Mouse (Mus musculus): ENCODE data around the gene Tuba1b. TPM values are rescaled to one million over a fixed set of nuclear protein-coding genes. Genes with fewer than 3 reads are reported as not detected.
A peak's percentile ranks its signal among the peaks of the same experiment; 100 is the strongest.

Tuba1b gene
- polyA plus RNA-seq, 1 experiment from 2014 or later: 2,766 TPM

- peak overlapping the region; percentile 12; the same call in 1 of the 2 replicates for H3K27ac ChIP-seq
- DNase-seq (ENCODE audit: extremely low spot score, low spot score): peak; percentile 66
- H3K4me1 ChIP-seq: peaks cover 8% of the 10 kb centered on the region; the same call in 1 of the 2 replicates
- H3K4me3 ChIP-seq: no peak overlapping the region
- H3K27me3 ChIP-seq (ENCODE audit: poor library complexity, severe bottlenecking): peaks cover 12% of the 10 kb centered on the region
- WGBS: 28% methylated on average over 10 of the region's 10 CpGs
- no peaks in the 10 kb centered on the region for H3K9me3 ChIP-seq
- peaks cover 65% of the 10 kb centered on the region for H3K36me3 ChIP-seq (replicated peaks)
Observed at GRCm38 (mm10) chr15:98904692-98905091, 29.7 kb downstream of the Tuba1b start.

- Histone ChIP-seq H3K27me3 (ENCODE audit: poor library complexity, severe bottlenecking) (peaks cover 33% of the 10 kb centered on the region), H3K4me1 (peaks cover 20% of the 10 kb centered on the region), H3K36me3 (replicated peaks) (peaks cover 44% of the 10 kb centered on the region), H3K27ac (no peak overlapping the region), H3K9me3 (no peaks in the 10 kb centered on the region), H3K4me3 (no peak overlapping the region)
- 96% methylated on average over 2 of the region's 2 CpGs for WGBS
- no peak for DNase-seq (ENCODE audit: extremely low spot score, low spot score)
Observed at GRCm38 (mm10) chr15:98902600-98902999, 31.8 kb downstream of the Tuba1b start.

- Histone ChIP-seq H3K36me3 (replicated peaks) (peaks cover 34% of the 10 kb centered on the region), H3K9me3 (no peaks in the 10 kb centered on the region), H3K4me3 (no peak overlapping the region), H3K27me3 (ENCODE audit: poor library complexity, severe bottlenecking) (peaks cover 44% of the 10 kb centered on the region), H3K27ac (no peak overlapping the region), H3K4me1 (peaks cover 27% of the 10 kb centered on the region)
- DNase-seq (ENCODE audit: extremely low spot score, low spot score): no peak
- 64% methylated on average over 1 of the region's 1 CpGs for WGBS
Observed at GRCm38 (mm10) chr15:98901530-98901929, 32.8 kb downstream of the Tuba1b start.

- WGBS: under 1% methylated on average over 41 of the region's 41 CpGs
- Histone ChIP-seq H3K27me3 (ENCODE audit: poor library complexity, severe bottlenecking) (peaks cover 77% of the 10 kb centered on the region), H3K9me3 (no peaks in the 10 kb centered on the region), H3K4me1 (peaks cover 52% of the 10 kb centered on the region), H3K36me3 (replicated peaks) (peaks cover 4% of the 10 kb centered on the region), H3K4me3 (peak within 1 kb of the TSS; percentile 44), H3K27ac (0 out of 2 replicates have a peak within 1 kb of the TSS, but pooled peaks have one; percentile 17)
- DNase-seq (ENCODE audit: extremely low spot score, low spot score): peak; percentile 46
Observed at GRCm38 (mm10) chr15:98897928-98898800, 36.2 kb downstream of the Tuba1b start, which contains the start of gene Dhh. Gene Dhh (minus strand): TSS chr15:98898540.

- H3K9me3 ChIP-seq: no peaks in the 10 kb centered on the region
- DNase-seq (ENCODE audit: extremely low spot score, low spot score): no peak
- peaks cover 84% of the 10 kb centered on the region for H3K27me3 ChIP-seq (ENCODE audit: poor library complexity, severe bottlenecking)
- H3K27ac ChIP-seq: no peak overlapping the region
- H3K4me3 ChIP-seq: peak overlapping the region; percentile 44
- WGBS: 1% methylated on average over 10 of the region's 10 CpGs
- peaks cover 57% of the 10 kb centered on the region for H3K4me1 ChIP-seq
- 0 out of 2 replicates have a peak, but pooled peaks cover 2% of the 10 kb centered on the region for H3K36me3 ChIP-seq (replicated peaks)
Observed at GRCm38 (mm10) chr15:98897495-98897894, 36.9 kb downstream of the Tuba1b start.

GRCm38 (mm10) chr15:98895635-98896589 lies 38.5 kb downstream of the Tuba1b start:
- Histone ChIP-seq H3K4me1 (peaks cover 63% of the 10 kb centered on the region), H3K4me3 (peak overlapping the region; percentile 59)
- WGBS: under 1% methylated on average over 41 of the region's 41 CpGs

GRCm38 (mm10) chr15:98894746-98895634 lies 39.4 kb downstream of the Tuba1b start:
- Histone ChIP-seq H3K36me3 (replicated peaks) (no peaks in the 10 kb centered on the region), H3K27me3 (ENCODE audit: poor library complexity, severe bottlenecking) (peaks cover 97% of the 10 kb centered on the region), H3K4me1 (peaks cover 63% of the 10 kb centered on the region), H3K27ac (peak overlapping the region; percentile 78), H3K4me3 (peak overlapping the region; percentile 59), H3K9me3 (no peaks in the 10 kb centered on the region)
- 1% methylated on average over 38 of the region's 38 CpGs for WGBS
- DNase-seq (ENCODE audit: extremely low spot score, low spot score): peak; percentile 50

More at GRCm38 (mm10) chr15:98895635-98896589, 38.5 kb downstream of the Tuba1b start:
- no peaks in the 10 kb centered on the region for H3K36me3 ChIP-seq (replicated peaks)
- peak overlapping the region; percentile 78 for H3K27ac ChIP-seq
- H3K27me3 ChIP-seq (ENCODE audit: poor library complexity, severe bottlenecking): peaks cover 100% of the 10 kb centered on the region
- no peaks in the 10 kb centered on the region for H3K9me3 ChIP-seq
- peak; percentile 74 for DNase-seq (ENCODE audit: extremely low spot score, low spot score)

- H3K27me3 ChIP-seq (ENCODE audit: poor library complexity, severe bottlenecking): peaks cover 91% of the 10 kb centered on the region
- under 1% methylated on average over 77 of the region's 77 CpGs for WGBS
- H3K4me1 ChIP-seq: peaks cover 63% of the 10 kb centered on the region
- H3K36me3 ChIP-seq (replicated peaks): no peaks in the 10 kb centered on the region
- peak; percentile 51 for DNase-seq (ENCODE audit: extremely low spot score, low spot score)
- H3K27ac ChIP-seq: peak within 1 kb of the TSS; percentile 78
- peak within 1 kb of the TSS; percentile 59 for H3K4me3 ChIP-seq
- no peaks in the 10 kb centered on the region for H3K9me3 ChIP-seq
Observed at GRCm38 (mm10) chr15:98893940-98894745, 40.2 kb downstream of the Tuba1b start, which contains the start of gene Rhebl1. Gene Rhebl1 (minus strand): TSS chr15:98894540.

- Histone ChIP-seq H3K27me3 (ENCODE audit: poor library complexity, severe bottlenecking) (peaks cover 84% of the 10 kb centered on the region), H3K9me3 (no peaks in the 10 kb centered on the region), H3K4me1 (peaks cover 55% of the 10 kb centered on the region), H3K36me3 (replicated peaks) (no peaks in the 10 kb centered on the region), H3K4me3 (peak overlapping the region; percentile 59; the same call in 1 of the 2 replicates), H3K27ac (no peak overlapping the region)
- 39% methylated on average over 4 of the region's 4 CpGs for WGBS
- no peak for DNase-seq (ENCODE audit: extremely low spot score, low spot score)
Observed at GRCm38 (mm10) chr15:98893036-98893435, 41.3 kb downstream of the Tuba1b start.

GRCm38 (mm10) chr15:98891907-98892606 lies 42.3 kb downstream of the Tuba1b start:
- Histone ChIP-seq H3K36me3 (replicated peaks) (no peaks in the 10 kb centered on the region), H3K27me3 (ENCODE audit: poor library complexity, severe bottlenecking) (peaks cover 79% of the 10 kb centered on the region), H3K27ac (no peak overlapping the region), H3K4me1 (peaks cover 46% of the 10 kb centered on the region), H3K9me3 (no peaks in the 10 kb centered on the region), H3K4me3 (0 out of 2 replicates have a peak overlapping the region, but pooled peaks have one; percentile 29)
- DNase-seq (ENCODE audit: extremely low spot score, low spot score): peak; percentile 63
- 51% methylated on average over 6 of the region's 6 CpGs for WGBS
